Mouse (Mus musculus): ENCODE data around the gene Rgs12. TPM values are rescaled to one million over a fixed set of nuclear protein-coding genes. Genes with fewer than 3 reads are reported as not detected.

The Rgs12 gene
- total and polyA plus RNA-seq, 3 experiments: 13.1 to 26.2 (median 16.5) TPM

- peaks cover 7% of the 10 kb centered on the region; the same call in 1 of the 2 replicates for H3K4me1 ChIP-seq (ENCODE audit: control insufficient read depth, insufficient read depth, low read length)
- no peak overlapping the region for H3K4me3 ChIP-seq
- H3K9ac ChIP-seq (ENCODE audit: low read depth, low read length): no peak overlapping the region
- WGBS: 28% methylated on average over 12 of the region's 12 CpGs
- H3K27ac ChIP-seq: no peak overlapping the region
- H3K79me2 ChIP-seq (replicated peaks; ENCODE audit: control insufficient read depth, insufficient read depth, low read length): no peaks in the 10 kb centered on the region
- H3K36me3 ChIP-seq (ENCODE audit: control insufficient read depth, insufficient read depth, low read length): no peaks in the 10 kb centered on the region
- DNase-seq: peak in 1 of 2 experiments; percentile 57
- TF ChIP-seq POLR2A (IDR thresholded peaks at IDR 0.05; ENCODE audit: insufficient read depth, low read depth, low read length): no peak
- TF ChIP-seq EP300 (IDR thresholded peaks at IDR 0.05; ENCODE audit: insufficient read depth, low read depth, low read length): no peak
- no peak for TF ChIP-seq CTCF (IDR thresholded peaks at IDR 0.05)
- no peaks in the 10 kb centered on the region for H3K27me3 ChIP-seq (ENCODE audit: control insufficient read depth, insufficient read depth, low read length)
- intact Hi-C loops (cut with DNase I): no loop called here
These were observed 105.8 kb downstream of the Rgs12 start for GRCm38 (mm10) chr5:35055076-35055475.

- H3K27ac ChIP-seq: peak within 1 kb of the TSS; percentile 76
- peaks cover 13% of the 10 kb centered on the region for H3K4me1 ChIP-seq (ENCODE audit: control insufficient read depth, insufficient read depth, low read length)
- peak within 1 kb of the TSS; percentile 65 for H3K4me3 ChIP-seq
- H3K9ac ChIP-seq (ENCODE audit: low read depth, low read length): peak within 1 kb of the TSS; percentile 91
- peak; percentile 56 for TF ChIP-seq CTCF (IDR thresholded peaks at IDR 0.05)
- peak; percentile 60; the same call in 1 of the 2 replicates for TF ChIP-seq POLR2A (IDR thresholded peaks at IDR 0.05; ENCODE audit: insufficient read depth, low read depth, low read length)
- no peak for TF ChIP-seq EP300 (IDR thresholded peaks at IDR 0.05; ENCODE audit: insufficient read depth, low read depth, low read length)
- no peaks in the 10 kb centered on the region for H3K27me3 ChIP-seq (ENCODE audit: control insufficient read depth, insufficient read depth, low read length)
- no peaks in the 10 kb centered on the region for H3K79me2 ChIP-seq (replicated peaks; ENCODE audit: control insufficient read depth, insufficient read depth, low read length)
- WGBS: under 1% methylated on average over 59 of the region's 74 CpGs
- no peaks in the 10 kb centered on the region for H3K36me3 ChIP-seq (ENCODE audit: control insufficient read depth, insufficient read depth, low read length)
- DNase-seq: peak; percentile 75 to 82
- intact Hi-C loops (cut with DNase I): no loop called here
These were observed 107.6 kb downstream of the Rgs12 start, which contains the start of gene Dok7 for GRCm38 (mm10) chr5:35056604-35057432. TSS of gene Dok7 (plus strand) at chr5:35056766.

GRCm38 (mm10) chr5:35057582-35057981 is 108.3 kb downstream of the Rgs12 start:
- peak overlapping the region; percentile 65 for H3K4me3 ChIP-seq
- H3K4me1 ChIP-seq (ENCODE audit: control insufficient read depth, insufficient read depth, low read length): peaks cover 13% of the 10 kb centered on the region
- no peak for TF ChIP-seq CTCF (IDR thresholded peaks at IDR 0.05)
- TF ChIP-seq POLR2A (IDR thresholded peaks at IDR 0.05; ENCODE audit: insufficient read depth, low read depth, low read length): no peak
- TF ChIP-seq EP300 (IDR thresholded peaks at IDR 0.05; ENCODE audit: insufficient read depth, low read depth, low read length): no peak
- peak overlapping the region; percentile 91 for H3K9ac ChIP-seq (ENCODE audit: low read depth, low read length)
- H3K36me3 ChIP-seq (ENCODE audit: control insufficient read depth, insufficient read depth, low read length): no peaks in the 10 kb centered on the region
- WGBS: 10% methylated on average over 4 of the region's 4 CpGs
- no peak for DNase-seq
- intact Hi-C loops (cut with DNase I): no loop called here
- H3K79me2 ChIP-seq (replicated peaks; ENCODE audit: control insufficient read depth, insufficient read depth, low read length): no peaks in the 10 kb centered on the region
- H3K27ac ChIP-seq: peak overlapping the region; percentile 76
- H3K27me3 ChIP-seq (ENCODE audit: control insufficient read depth, insufficient read depth, low read length): no peaks in the 10 kb centered on the region

GRCm38 (mm10) chr5:35058216-35058615 is 109.0 kb downstream of the Rgs12 start:
- intact Hi-C loops (cut with DNase I): no loop called here
- no peak for TF ChIP-seq POLR2A (IDR thresholded peaks at IDR 0.05; ENCODE audit: insufficient read depth, low read depth, low read length)
- TF ChIP-seq CTCF (IDR thresholded peaks at IDR 0.05): no peak
- no peak for TF ChIP-seq EP300 (IDR thresholded peaks at IDR 0.05; ENCODE audit: insufficient read depth, low read depth, low read length)
- peak overlapping the region; percentile 91; the same call in 1 of the 2 replicates for H3K9ac ChIP-seq (ENCODE audit: low read depth, low read length)
- H3K27me3 ChIP-seq (ENCODE audit: control insufficient read depth, insufficient read depth, low read length): no peaks in the 10 kb centered on the region
- 26% methylated on average over 1 of the region's 1 CpGs for WGBS
- H3K79me2 ChIP-seq (replicated peaks; ENCODE audit: control insufficient read depth, insufficient read depth, low read length): no peaks in the 10 kb centered on the region
- peak overlapping the region; percentile 28; the same call in 1 of the 2 replicates for H3K27ac ChIP-seq
- no peak for DNase-seq
- peaks cover 13% of the 10 kb centered on the region for H3K4me1 ChIP-seq (ENCODE audit: control insufficient read depth, insufficient read depth, low read length)
- no peak overlapping the region for H3K4me3 ChIP-seq
- H3K36me3 ChIP-seq (ENCODE audit: control insufficient read depth, insufficient read depth, low read length): no peaks in the 10 kb centered on the region

- peak in 1 of 2 experiments; percentile 55 for DNase-seq
- Histone ChIP-seq H3K27me3 (ENCODE audit: control insufficient read depth, insufficient read depth, low read length) (no peaks in the 10 kb centered on the region), H3K4me1 (ENCODE audit: control insufficient read depth, insufficient read depth, low read length) (peaks cover 13% of the 10 kb centered on the region), H3K9ac (ENCODE audit: low read depth, low read length) (0 out of 2 replicates have a peak overlapping the region, but pooled peaks have one; percentile 1), H3K36me3 (ENCODE audit: control insufficient read depth, insufficient read depth, low read length) (no peaks in the 10 kb centered on the region), H3K27ac (peak overlapping the region; percentile 80), H3K79me2 (replicated peaks; ENCODE audit: control insufficient read depth, insufficient read depth, low read length) (no peaks in the 10 kb centered on the region), H3K4me3 (no peak overlapping the region)
- peak; percentile 56; the same call in 1 of the 2 replicates for TF ChIP-seq POLR2A (IDR thresholded peaks at IDR 0.05; ENCODE audit: insufficient read depth, low read depth, low read length)
- no peak for TF ChIP-seq EP300 (IDR thresholded peaks at IDR 0.05; ENCODE audit: insufficient read depth, low read depth, low read length)
- intact Hi-C loops (cut with DNase I): no loop called here
- 50% methylated on average over 3 of the region's 3 CpGs for WGBS
These were observed 110.9 kb downstream of the Rgs12 start for GRCm38 (mm10) chr5:35060098-35060497.

- TF ChIP-seq POLR2A (IDR thresholded peaks at IDR 0.05; ENCODE audit: insufficient read depth, low read depth, low read length) (no peak), CTCF (IDR thresholded peaks at IDR 0.05) (no peak), EP300 (IDR thresholded peaks at IDR 0.05; ENCODE audit: insufficient read depth, low read depth, low read length) (no peak)
- Histone ChIP-seq H3K9ac (ENCODE audit: low read depth, low read length) (no peak overlapping the region), H3K4me3 (no peak overlapping the region), H3K79me2 (replicated peaks; ENCODE audit: control insufficient read depth, insufficient read depth, low read length) (no peaks in the 10 kb centered on the region), H3K36me3 (ENCODE audit: control insufficient read depth, insufficient read depth, low read length) (no peaks in the 10 kb centered on the region), H3K27ac (peak overlapping the region; percentile 17), H3K4me1 (ENCODE audit: control insufficient read depth, insufficient read depth, low read length) (peaks cover 13% of the 10 kb centered on the region; the same call in 1 of the 2 replicates), H3K27me3 (ENCODE audit: control insufficient read depth, insufficient read depth, low read length) (no peaks in the 10 kb centered on the region)
- no peak for DNase-seq
- 91% methylated on average over 2 of the region's 2 CpGs for WGBS
- intact Hi-C loops (cut with DNase I): no loop called here
These were observed 120.6 kb downstream of the Rgs12 start for GRCm38 (mm10) chr5:35069841-35070240.

Measured in heart, adult 2 months (tissue).